Comparison of ENCODE assay signal across 14 mouse cellular contexts in the genomic region with DNA sequence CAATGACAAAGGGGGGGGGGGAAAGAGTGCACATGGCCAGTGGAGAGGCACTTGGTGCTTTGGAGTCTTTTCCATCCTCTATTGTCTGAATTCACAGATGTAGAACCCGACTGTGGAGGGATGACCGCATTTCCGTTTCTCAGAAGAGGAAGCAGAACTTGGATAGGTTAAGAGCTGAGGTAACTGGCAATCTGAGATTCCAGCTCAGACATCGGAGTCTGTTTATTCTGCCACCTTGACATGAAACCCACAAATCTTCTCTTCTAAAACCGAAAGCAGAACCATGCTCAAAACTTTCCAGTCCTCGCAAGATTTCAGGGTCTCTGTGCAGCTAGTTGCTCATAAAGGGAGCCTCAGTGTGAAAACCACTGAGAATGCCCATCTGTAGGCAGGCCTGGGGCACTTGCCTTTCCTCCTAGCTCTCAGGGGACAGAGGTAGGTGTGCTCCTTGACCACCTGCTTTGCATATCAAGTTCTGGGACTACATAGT. TPM values are rescaled to one million over a fixed set of nuclear protein-coding genes. Genes with fewer than 3 reads are reported as not detected.
A peak's percentile ranks its signal among the peaks of the same experiment; 100 is the strongest.
DNase-seq lines count a peak whose midpoint lies in the region; ATAC-seq and TF ChIP-seq lines count a peak whose summit lies in the region.
"Had no signal": no experiment of that assay in that cellular context is flagged by ENCODE, and none has a peak within 500 bp of the region (broad histone marks: within the 10 kb centered on the region; RNA-seq: fewer than 3 reads in every experiment).

No protein-coding gene starts in this region.

- no peaks in the 10 kb centered on the region for H3K9me3 ChIP-seq in heart, postnatal 0 days (replicated peaks; ENCODE audit: control insufficient read depth, low read length)
- peaks cover 18% of the 10 kb centered on the region for H3K9me3 ChIP-seq in megakaryocyte, embryonic 14.5 days
- no peaks in the 10 kb centered on the region for H3K9me3 ChIP-seq in forebrain, postnatal 0 days (ENCODE audit: low read length)
- H3K9me3 ChIP-seq: embryonic facial prominence, embryonic 12.5 days; midbrain, embryonic 15.5 days had no signal

- H3K36me3 ChIP-seq in heart, postnatal 0 days (replicated peaks; ENCODE audit: control insufficient read depth, insufficient read depth, low read length) = no peaks in the 10 kb centered on the region
- no peaks in the 10 kb centered on the region for H3K36me3 ChIP-seq in megakaryocyte, embryonic 14.5 days (replicated peaks; ENCODE audit: low read length)
- no peaks in the 10 kb centered on the region for H3K36me3 ChIP-seq in forebrain, postnatal 0 days (ENCODE audit: insufficient read depth)
- H3K36me3 ChIP-seq: embryonic facial prominence, embryonic 12.5 days; midbrain, embryonic 15.5 days had no signal

- peak overlapping the region; percentile 67 for H3K27ac ChIP-seq in heart, postnatal 0 days (ENCODE audit: low read depth)
- H3K27ac ChIP-seq in forebrain, postnatal 0 days (ENCODE audit: low read depth, low read length) = no peak overlapping the region
- H3K27ac ChIP-seq: embryonic facial prominence, embryonic 12.5 days; liver, embryonic 14.5 days; midbrain, embryonic 15.5 days had no signal

- no peaks in the 10 kb centered on the region for H3K27me3 ChIP-seq in heart, postnatal 0 days (ENCODE audit: control insufficient read depth, insufficient read depth, low read length)
- H3K27me3 ChIP-seq in megakaryocyte, embryonic 14.5 days (replicated peaks) = peaks cover 69% of the 10 kb centered on the region
- H3K27me3 ChIP-seq in forebrain, postnatal 0 days (ENCODE audit: insufficient read depth, low read length) = no peaks in the 10 kb centered on the region
- H3K27me3 ChIP-seq: embryonic facial prominence, embryonic 12.5 days; midbrain, embryonic 15.5 days had no signal

- DNase-seq in heart, postnatal 0 days (ENCODE audit: low spot score) = no peak
- DNase-seq in heart, postnatal 25 days (ENCODE audit: low spot score) = no peak
- peak; percentile 93 for DNase-seq in A20 (ENCODE audit: low read depth, low spot score)
- peak; percentile 67 for DNase-seq in T-cell, adult 2 months (ENCODE audit: low spot score)
- no peak for DNase-seq in forebrain, postnatal 0 days
- no peak for DNase-seq in layer of hippocampus, postnatal 25 days (ENCODE audit: extremely low spot score in 1 of 2, low spot score in 1 of 2)
- DNase-seq: cerebellum, adult 11-12 months; heart, postnatal 14 days had no signal

- H3K4me1 ChIP-seq in heart, postnatal 0 days (ENCODE audit: control insufficient read depth, insufficient read depth) = no peaks in the 10 kb centered on the region
- peaks cover 54% of the 10 kb centered on the region for H3K4me1 ChIP-seq in megakaryocyte, embryonic 14.5 days
- H3K4me1 ChIP-seq in forebrain, postnatal 0 days (ENCODE audit: insufficient read depth) = no peaks in the 10 kb centered on the region
- H3K4me1 ChIP-seq: embryonic facial prominence, embryonic 12.5 days; midbrain, embryonic 15.5 days had no signal

- no peak for TF ChIP-seq CTCF in heart, postnatal 0 days (IDR thresholded peaks at IDR 0.05; ENCODE audit: low read depth)
- TF ChIP-seq CTCF in forebrain, postnatal 0 days (IDR thresholded peaks at IDR 0.05; ENCODE audit: low read depth) = no peak

- no peak for TF ChIP-seq EP300 in heart, postnatal 0 days (IDR thresholded peaks at IDR 0.05; ENCODE audit: low read depth)

- intact Hi-C loops in heart, postnatal 25 days (cut with DNase I) = no loop called here

- no peak overlapping the region for H3K9ac ChIP-seq in heart, postnatal 0 days (replicated peaks; ENCODE audit: low read depth, low read length)
- H3K9ac ChIP-seq in forebrain, postnatal 0 days = no peak overlapping the region
- H3K9ac ChIP-seq: embryonic facial prominence, embryonic 12.5 days; liver, embryonic 14.5 days; midbrain, embryonic 15.5 days had no signal

- no peak overlapping the region for H3K4me3 ChIP-seq in heart, postnatal 0 days (ENCODE audit: low read depth, low read length)
- peak overlapping the region; percentile 78 for H3K4me3 ChIP-seq in megakaryocyte, embryonic 14.5 days (replicated peaks)
- H3K4me3 ChIP-seq in forebrain, postnatal 0 days (ENCODE audit: low read depth, low read length) = no peak overlapping the region
- H3K4me3 ChIP-seq: embryonic facial prominence, embryonic 12.5 days; midbrain, embryonic 15.5 days had no signal

- no peak for ATAC-seq in heart, postnatal 0 days (ENCODE audit: insufficient read depth, low read depth)
- no peak for ATAC-seq in forebrain, postnatal 0 days
- ATAC-seq in erythroblast, adult 5-6 weeks (replicated peaks; ENCODE audit: low FRiP score, poor library complexity, severe bottlenecking) = no peak
- ATAC-seq: midbrain, embryonic 15.5 days had no signal

- WGBS in heart, postnatal 0 days = 70% methylated on average over 6 of the region's 6 CpGs
- 86% methylated on average over 6 of the region's 6 CpGs for WGBS in forebrain, postnatal 0 days

- no peak overlapping the region for H3K4me2 ChIP-seq in heart, postnatal 0 days (ENCODE audit: low read depth, low read length)
- no peak overlapping the region for H3K4me2 ChIP-seq in forebrain, postnatal 0 days (ENCODE audit: low read depth)
- H3K4me2 ChIP-seq: embryonic facial prominence, embryonic 12.5 days; midbrain, embryonic 15.5 days had no signal

RNA-seq across cellular contexts. Expression of gene Scimp, which starts 8.6 kb away (rescaled TPM):
- total RNA-seq in heart, postnatal 0 days (2014; rRNA removed; ENCODE audit: low replicate concordance) = not detected in 2 replicates
- polyA plus RNA-seq in heart, postnatal 0 days (2015; fragmentation: Nextera tagmentation; extraction: Ambion mirVana) = 0.38 and 0.49 TPM in 2 replicates
- total RNA-seq in heart, postnatal 25 days (2021) = under 1 TPM; 0.55 to 0.64 TPM
- not detected in 2 replicates for polyA plus RNA-seq in megakaryocyte, embryonic 14.5 days (2012; ENCODE audit: insufficient read depth, low replicate concordance)
- total RNA-seq in forebrain, postnatal 0 days (2014; rRNA removed) = not detected in 2 replicates
- polyA plus RNA-seq in forebrain, postnatal 0 days (2015; fragmentation: Nextera tagmentation; extraction: Ambion mirVana) = 0.15 TPM in 1 of 2 replicates, not detected in the other
- not detected for total RNA-seq in layer of hippocampus, postnatal 25 days (2021)
- total RNA-seq in erythroblast, adult 5-6 weeks (2015; ENCODE audit: low replicate concordance) = not detected in 2 replicates
- total RNA-seq in erythroblast, adult 5-6 weeks (2017; ENCODE audit: low replicate concordance) = not detected in 2 replicates
- total RNA-seq: left cerebral cortex, postnatal 10 days had no signal
- polyA plus RNA-seq: embryonic facial prominence, embryonic 12.5 days; midbrain, embryonic 15.5 days had no signal

RNA-seq across cellular contexts. Expression of gene Zfp3, which starts 39.7 kb away (rescaled TPM):
- 4.2 and 4.9 TPM in 2 replicates for total RNA-seq in heart, postnatal 0 days (2014; rRNA removed; ENCODE audit: low replicate concordance)
- 9.6 and 10.8 TPM in 2 replicates for polyA plus RNA-seq in heart, postnatal 0 days (2015; fragmentation: Nextera tagmentation; extraction: Ambion mirVana)
- total RNA-seq in heart, postnatal 25 days (2021) = 1 to 10 TPM; 7.7 to 7.8 TPM
- polyA plus RNA-seq in megakaryocyte, embryonic 14.5 days (2012; ENCODE audit: insufficient read depth, low replicate concordance) = 0.55 TPM in 1 of 2 replicates, not detected in the other
- 13.4 and 14.8 TPM in 2 replicates for total RNA-seq in forebrain, postnatal 0 days (2014; rRNA removed)
- polyA plus RNA-seq in forebrain, postnatal 0 days (2015; fragmentation: Nextera tagmentation; extraction: Ambion mirVana) = 13.5 and 15.1 TPM in 2 replicates
- 10 to 100 TPM; 23.1 to 24.8 TPM for total RNA-seq in layer of hippocampus, postnatal 25 days (2021)
- total RNA-seq in erythroblast, adult 5-6 weeks (2015; ENCODE audit: low replicate concordance) = 5.0 TPM in 1 of 2 replicates, not detected in the other
- not detected in 2 replicates for total RNA-seq in erythroblast, adult 5-6 weeks (2017; ENCODE audit: low replicate concordance)

RNA-seq across cellular contexts. Expression of gene Rabep1, which starts 40.8 kb away (rescaled TPM):
- 10.5 and 12.2 TPM in 2 replicates for total RNA-seq in heart, postnatal 0 days (2014; rRNA removed; ENCODE audit: low replicate concordance)
- polyA plus RNA-seq in heart, postnatal 0 days (2015; fragmentation: Nextera tagmentation; extraction: Ambion mirVana) = 29.8 and 32.2 TPM in 2 replicates
- 10 to 100 TPM; 35.8 to 36.8 TPM for total RNA-seq in heart, postnatal 25 days (2021)
- polyA plus RNA-seq in megakaryocyte, embryonic 14.5 days (2012; ENCODE audit: insufficient read depth, low replicate concordance) = 2.9 and 29.2 TPM in 2 replicates
- 107 and 109 TPM in 2 replicates for total RNA-seq in forebrain, postnatal 0 days (2014; rRNA removed)
- 81.5 and 103 TPM in 2 replicates for polyA plus RNA-seq in forebrain, postnatal 0 days (2015; fragmentation: Nextera tagmentation; extraction: Ambion mirVana)
- 100 to 1,000 TPM; 113 to 118 TPM for total RNA-seq in layer of hippocampus, postnatal 25 days (2021)
- total RNA-seq in erythroblast, adult 5-6 weeks (2015; ENCODE audit: low replicate concordance) = 5.2 and 10.0 TPM in 2 replicates
- total RNA-seq in erythroblast, adult 5-6 weeks (2017; ENCODE audit: low replicate concordance) = 10.8 and 19.2 TPM in 2 replicates

Comparison
In these comparisons a context has a peak if more than half of its experiments do, and no peak if none do; other contexts are left out.
1. DNase-seq: peak in A20 (single experiment) and T-cell, adult 2 months (single experiment); none in heart, postnatal 0 days (single experiment), heart, postnatal 25 days (single experiment), forebrain, postnatal 0 days (single experiment) and layer of hippocampus, postnatal 25 days (0 of 2).